Mouse (Mus musculus): Measurements from ENCODE around the gene Dhx16.
"Not testable (repeated sequence)": the region's sequence is repeated elsewhere in the genome, so short reads cannot be mapped to it uniquely, and the experiment has no call there.

Gene Dhx16

GRCm38 (mm10) chr17:35921710-35922109 lies 42.1 kb downstream of the Dhx16 start:
- no peak for DNase-seq (ENCODE audit: low spot score)

DNA sequence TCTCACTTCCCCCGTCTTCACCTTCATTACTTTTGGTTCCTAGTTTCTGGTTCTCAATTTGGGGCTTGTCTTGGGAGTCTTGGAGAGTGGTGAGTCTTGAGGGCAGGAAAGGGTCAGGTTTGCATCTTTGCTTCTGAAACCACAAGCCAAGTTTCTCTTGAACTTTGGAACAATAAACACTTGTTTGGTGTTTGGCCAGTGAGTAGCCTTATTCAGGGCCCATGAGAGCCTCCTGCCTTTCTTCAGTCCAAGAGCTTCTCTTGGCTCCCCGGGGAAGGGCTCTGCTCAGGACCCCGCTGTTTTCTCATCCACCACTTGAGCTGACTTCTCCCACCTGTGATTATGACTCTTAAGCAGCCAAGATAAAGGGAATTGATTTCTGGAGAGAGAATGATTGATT lies 42.9 kb downstream of the Dhx16 start:
- no peak for DNase-seq (ENCODE audit: low spot score)

DNA sequence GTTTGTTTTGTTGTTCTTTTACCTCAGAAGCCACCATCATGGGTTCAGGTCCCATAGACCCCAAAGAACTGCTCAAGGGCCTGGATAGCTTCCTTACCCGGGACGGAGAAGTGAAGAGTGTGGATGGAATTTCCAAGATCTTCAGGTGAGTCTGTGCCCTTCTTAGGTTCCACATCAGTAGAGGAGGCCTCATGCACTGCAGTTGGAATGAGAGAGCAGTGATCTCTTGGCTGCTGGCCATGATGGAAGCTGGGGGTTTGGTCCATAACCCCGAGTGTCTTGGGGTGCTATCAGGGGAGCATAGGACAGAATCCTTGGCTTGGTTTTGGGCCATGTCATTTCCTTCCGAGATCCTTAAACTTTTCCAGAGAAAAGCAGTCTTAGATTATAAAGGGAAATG lies 43.7 kb downstream of the Dhx16 start:
- no peak for DNase-seq (ENCODE audit: low spot score)

DNA sequence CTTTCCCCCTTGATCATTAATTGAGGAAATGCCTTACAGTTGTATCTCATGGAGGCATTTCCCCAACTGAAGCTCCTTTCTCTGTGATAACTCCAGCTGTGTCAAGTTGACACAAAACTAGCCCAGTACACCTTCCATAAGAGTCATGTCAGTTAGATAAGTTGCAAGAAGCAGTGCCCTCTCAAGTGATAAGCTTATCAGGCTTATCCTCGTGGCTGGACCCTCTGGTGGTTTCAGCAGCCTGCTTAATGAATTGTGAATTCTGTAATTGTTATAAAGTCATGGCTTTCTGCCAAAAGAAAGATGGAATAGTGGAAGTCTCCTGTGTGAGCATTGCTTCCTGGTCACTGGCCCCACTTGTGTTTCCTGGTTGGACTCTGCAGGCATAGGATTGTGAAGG lies 47.9 kb downstream of the Dhx16 start:
- DNase-seq (ENCODE audit: low spot score): no peak

- no peak for DNase-seq (ENCODE audit: low spot score)
Observed at GRCm38 (mm10) chr17:35929534-35929933, 49.9 kb downstream of the Dhx16 start.

DNA sequence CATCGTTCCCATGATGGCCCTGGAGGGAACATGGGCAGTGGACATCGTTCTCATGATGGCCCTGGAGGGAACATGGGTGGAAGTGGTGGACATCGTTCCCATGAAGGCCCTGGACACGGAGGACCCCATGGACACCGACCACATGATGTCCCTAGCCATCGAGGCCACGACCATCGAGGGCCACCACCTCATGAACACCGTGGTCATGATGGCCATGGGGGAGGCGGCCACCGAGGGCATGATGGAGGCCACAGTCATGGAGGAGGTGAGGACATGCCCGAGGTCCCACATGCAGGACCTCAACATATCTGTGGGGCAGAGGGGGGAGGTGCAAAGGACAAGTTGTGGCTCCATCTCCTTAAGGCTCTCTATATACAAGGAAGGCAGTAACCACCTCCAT lies 51.0 kb downstream of the Dhx16 start:
- DNase-seq (ENCODE audit: low spot score): no peak

DNA sequence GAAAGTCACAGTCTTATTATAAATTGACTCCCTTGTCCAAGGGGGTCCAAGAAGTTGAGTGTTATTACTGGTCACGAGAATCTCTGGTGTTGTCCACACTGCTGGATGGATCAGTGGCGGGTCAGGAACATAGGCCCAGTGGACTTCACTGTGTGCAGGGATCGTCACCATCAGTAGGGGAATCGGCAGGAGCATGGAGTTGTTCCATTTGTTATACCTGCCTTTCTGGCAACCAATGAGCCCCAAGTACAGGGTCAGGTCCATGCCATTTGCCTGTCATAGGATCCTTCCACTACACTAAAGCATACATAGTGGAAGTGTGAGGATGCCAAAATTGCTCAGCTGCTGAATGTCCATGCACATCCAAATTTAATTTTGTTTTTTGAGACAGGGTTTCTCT lies 53.0 kb downstream of the Dhx16 start:
- no peak for DNase-seq (ENCODE audit: low spot score)

DNA sequence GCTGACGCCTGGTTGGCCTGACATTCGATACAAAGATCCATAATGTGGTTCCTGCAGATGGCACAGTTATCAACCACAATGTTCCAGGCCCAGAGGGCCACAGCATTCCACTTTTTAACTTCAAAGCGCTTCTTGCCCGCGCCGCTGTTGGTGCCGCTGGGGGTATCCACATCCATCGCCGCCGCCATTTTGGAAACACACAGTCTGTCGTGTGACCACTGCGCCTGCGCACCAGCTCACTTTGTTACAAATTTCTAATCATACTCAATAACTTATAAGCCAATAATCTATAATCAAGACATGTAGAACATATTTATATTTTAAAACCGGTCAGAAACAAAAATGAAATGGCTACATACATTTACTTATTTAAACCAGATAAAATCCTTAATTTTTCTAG lies 56.1 kb downstream of the Dhx16 start:
- not testable (repeated sequence) for DNase-seq (ENCODE audit: low spot score)

- no peak for DNase-seq (ENCODE audit: low spot score)
Observed at GRCm38 (mm10) chr17:35937700-35938348, 58.2 kb downstream of the Dhx16 start.

GRCm38 (mm10) chr17:35939108-35939507 lies 59.5 kb downstream of the Dhx16 start:
- no peak for DNase-seq (ENCODE audit: low spot score)

- no peak for DNase-seq (ENCODE audit: low spot score)
Observed at GRCm38 (mm10) chr17:35939941-35940340, 60.3 kb downstream of the Dhx16 start.

Measured in layer of hippocampus, adult 11-12 months (tissue).